Mouse (Mus musculus) kidney, postnatal 36 days (tissue): ENCODE measurements at regions not wholly inside any gene's neighbourhood (a gene's known extent, or its start where the extent isn't known, plus 50 kb on each side); places are given as distances from the start of the nearest gene placed in this dataset.
"Not testable (repeated sequence)": the region's sequence is repeated elsewhere in the genome, so short reads cannot be mapped to it uniquely, and the experiment has no call there.

ENCODE experiments used
- DNase-seq, 2 experiments: peaks; one replicate each; pipeline ENCODE4 v3.0.0; 2021 to 2022; ENCODE audit warnings: mixed read lengths in 2 of 2

DNA sequence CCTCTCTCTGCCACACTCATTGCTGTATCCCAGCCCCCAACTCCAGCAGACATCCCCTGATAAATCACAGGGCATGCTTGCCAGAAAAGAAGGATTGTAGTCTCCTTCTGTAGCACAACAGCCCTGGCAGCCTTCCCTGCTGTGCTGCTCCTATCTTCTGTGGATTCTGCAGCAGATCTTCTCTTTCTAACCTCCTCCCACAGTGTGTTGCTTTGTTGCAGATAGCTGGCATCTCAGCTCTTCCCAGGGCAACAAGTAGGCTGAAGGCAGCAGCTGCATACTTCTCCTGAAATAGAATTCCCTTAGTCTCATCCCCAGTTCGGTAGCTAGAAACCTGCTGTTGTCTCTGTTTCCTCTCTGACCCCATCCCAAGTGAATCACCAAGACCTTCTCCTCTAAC is 77.7 kb downstream of the Amer1 start:
- no peak for DNase-seq

DNA sequence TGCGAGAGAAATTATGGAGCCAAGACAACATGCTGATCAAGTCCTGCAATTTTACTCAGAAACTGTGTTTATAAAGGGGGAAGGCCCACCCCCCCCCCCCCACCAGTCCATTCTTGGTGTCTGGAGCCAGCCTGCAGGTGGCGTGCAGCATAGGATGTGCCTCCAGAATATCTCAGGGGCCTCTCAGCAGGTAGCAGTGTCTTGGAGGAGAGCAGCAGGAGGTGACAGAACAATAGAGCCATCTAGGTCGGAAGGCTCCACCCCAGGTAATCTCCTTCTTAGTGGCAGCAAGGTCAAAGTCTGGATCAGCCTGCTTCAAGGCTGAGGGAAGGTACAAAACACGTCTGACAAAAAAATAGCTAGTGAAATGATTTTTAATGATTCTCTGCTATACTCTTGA is 79.3 kb downstream of the Amer1 start:
- not testable (repeated sequence) for DNase-seq

DNA sequence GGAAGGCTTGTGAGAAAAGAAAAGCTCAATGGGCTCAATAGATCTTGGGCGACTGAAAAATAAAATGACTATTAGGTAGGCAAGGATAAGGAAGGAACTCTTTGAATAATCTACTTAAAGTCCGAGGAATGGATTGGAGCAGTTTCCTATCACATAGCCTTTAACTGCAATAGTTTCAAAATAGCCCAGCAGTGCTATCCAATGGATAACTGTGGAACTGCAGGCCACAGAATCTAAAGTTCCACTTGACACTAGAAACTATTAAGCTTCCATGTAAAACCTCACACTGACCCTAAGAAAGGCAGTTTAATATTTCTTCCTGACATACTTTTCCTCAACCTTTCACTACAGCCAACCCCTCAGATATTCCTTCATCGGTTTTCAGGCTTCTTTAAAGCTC is 85.6 kb downstream of the Amer1 start:
- DNase-seq = peak; percentile 0 to 36
